Mouse (Mus musculus) spleen, embryonic (tissue): ENCODE measurements around the gene Mettl7a2.

Experiments
- CTCF ChIA-PET: fragments of 350-600 bp; sonication (Branson Sonifier 250); formaldehyde crosslinking; loops from one replicate; lab custom pipeline; 2022; lab: Charles Lee

Mettl7a2 gene

DNA sequence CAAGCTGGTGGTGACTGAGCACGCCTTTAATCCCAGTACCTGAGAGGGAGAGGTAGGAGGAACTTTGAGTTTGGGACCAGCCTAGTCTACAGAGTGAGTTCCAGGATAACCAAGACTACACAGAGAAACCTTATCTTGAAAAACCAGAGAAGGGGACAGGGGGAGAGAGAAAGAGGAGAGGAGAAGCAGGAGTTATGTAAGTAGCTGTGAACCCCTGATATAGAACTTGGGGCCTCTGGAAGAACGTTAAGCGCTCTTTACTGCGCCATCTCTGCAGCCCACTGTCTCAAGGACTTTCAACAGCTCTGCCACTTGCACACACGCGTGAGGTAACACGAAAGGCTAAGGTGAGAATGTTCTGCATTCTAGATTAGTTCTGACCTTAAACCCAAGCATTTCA, 38.6 kb downstream of the Mettl7a2 start:
- CTCF ChIA-PET = no interaction called here

DNA sequence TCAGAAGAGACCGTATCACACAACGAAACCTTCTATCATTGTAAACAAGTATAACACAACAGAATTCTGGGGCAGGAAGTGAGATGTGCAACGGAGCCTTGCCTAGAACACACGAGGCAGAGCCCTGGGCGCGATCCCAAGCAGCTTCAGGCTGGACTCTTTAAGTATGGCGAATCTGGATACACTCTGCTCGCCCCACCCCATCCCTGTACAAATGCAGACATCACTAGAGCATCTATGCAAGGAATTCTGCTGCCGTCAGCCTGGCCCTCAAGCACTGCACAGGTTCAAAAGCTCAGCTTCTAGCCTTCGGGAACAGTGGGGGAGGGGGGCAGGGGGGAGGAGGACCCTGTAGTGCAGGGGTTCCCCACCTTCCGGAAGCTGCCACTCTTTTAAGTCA, 40.0 kb downstream of the Mettl7a2 start:
- CTCF ChIA-PET = no interaction called here

DNA sequence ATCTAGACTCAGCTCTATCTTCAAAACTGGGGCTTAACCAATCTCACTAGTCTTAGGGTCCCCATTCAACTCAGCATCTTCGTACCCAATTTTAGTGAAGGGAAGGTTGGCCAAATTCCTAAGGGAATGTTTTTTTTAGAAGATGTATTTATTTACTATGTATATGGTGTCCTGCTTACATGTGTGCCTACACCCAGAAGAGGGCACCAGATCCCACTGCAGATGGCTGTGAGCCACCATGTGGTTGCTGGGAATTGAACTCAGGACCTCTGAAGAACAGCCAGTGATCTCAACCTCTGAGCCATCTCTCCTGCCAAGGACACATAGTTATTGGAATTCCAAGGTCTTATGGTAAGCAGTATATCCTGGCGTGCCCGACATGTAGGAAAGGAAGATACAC, 42.6 kb downstream of the Mettl7a2 start:
- CTCF ChIA-PET = no interaction called here

DNA sequence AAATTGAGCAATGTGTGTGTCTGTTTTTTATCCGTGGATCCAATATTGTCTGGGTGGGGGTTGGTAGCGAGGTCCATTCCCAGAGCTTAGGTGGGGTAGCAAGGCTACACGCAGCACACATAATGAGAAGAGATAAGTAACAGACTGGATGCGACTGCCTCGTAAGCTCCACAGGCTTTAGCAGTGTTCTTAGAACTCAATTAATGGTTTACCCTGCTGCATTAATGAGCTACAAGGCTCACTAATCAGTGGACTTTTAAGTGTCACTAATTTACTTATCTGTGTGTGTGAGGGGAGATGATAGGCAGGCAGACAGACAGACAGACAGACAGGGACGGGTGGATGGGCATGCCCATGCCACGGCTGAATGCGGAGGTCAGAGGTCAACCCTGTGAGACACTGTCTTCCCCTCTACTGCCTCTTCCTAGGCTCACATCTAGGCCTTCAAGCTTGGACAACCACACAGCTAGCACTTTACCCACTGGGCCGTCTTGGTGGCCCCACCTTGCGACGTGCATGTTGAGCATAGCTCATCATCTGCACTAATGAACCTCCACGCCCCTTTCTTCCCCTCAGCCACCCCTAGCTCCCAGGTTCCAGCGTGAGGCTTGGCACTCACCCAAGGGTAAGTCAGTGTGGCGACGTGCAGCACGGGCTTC, 47.7 kb downstream of the Mettl7a2 start:
- CTCF ChIA-PET = interaction anchor here (0.6 kb wide), 1 partner anchor 138 kb away, joined by 3 read pairs; no protein-coding TSS in a partner anchor

DNA sequence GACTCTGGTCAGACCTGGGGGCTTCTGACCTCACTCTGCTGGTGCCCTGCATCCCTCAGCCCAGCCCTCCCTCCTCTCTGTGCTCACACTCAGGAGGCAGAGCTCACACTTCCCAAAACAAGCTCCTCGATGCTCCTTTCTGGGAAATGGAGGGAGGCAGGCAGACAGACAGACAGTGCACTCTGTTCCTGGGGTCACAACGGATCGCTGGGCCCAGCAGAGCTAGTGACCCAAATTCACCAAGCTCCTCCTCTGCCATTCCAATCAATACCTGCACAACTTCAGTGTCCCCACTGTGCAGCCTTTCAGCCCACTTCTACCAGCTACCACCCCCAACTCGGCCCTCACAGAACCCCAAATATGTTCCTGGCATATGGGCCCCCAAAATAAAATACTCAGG, 48.8 kb downstream of the Mettl7a2 start:
- CTCF ChIA-PET = no interaction called here

DNA sequence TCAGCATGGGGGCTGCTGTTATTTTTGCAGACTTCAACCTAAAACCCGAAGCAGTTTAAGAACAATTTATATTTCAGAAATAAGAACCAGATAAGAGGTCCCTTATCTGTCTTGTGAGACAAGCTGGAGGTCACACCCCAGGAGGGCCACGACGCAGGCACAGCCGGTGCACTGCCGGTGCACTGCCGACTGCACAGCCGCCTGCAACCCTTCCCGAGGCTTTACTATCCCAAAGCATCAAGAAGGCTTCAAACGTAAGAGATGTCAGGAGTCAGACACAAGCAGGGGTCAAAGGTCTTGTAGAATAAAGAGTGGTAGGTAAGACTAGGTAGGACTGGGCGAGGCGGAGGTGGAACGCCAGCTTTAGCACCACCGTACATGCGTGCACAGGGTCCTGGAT, 49.3 kb downstream of the Mettl7a2 start:
- CTCF ChIA-PET = no interaction called here

DNA sequence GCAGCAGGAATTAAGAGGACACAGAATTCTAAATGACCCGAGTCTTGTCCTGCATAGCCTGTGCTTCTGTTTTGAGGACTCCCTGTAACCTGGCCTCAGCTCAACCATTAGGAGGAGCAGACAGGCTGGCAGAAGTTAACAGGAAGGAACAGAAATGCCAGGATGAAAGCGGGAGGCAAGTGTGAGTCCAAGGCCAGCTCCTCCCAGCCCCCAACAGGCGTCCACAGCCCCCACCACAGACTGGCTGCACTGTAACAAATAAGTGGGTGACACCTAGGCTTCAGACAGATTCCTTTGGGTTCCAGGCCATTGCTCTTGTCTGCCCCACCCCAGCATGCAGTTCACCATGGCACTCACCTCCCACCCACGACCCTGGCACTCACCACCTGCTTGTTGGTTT, 49.8 kb downstream of the Mettl7a2 start:
- CTCF ChIA-PET = no interaction called here

DNA sequence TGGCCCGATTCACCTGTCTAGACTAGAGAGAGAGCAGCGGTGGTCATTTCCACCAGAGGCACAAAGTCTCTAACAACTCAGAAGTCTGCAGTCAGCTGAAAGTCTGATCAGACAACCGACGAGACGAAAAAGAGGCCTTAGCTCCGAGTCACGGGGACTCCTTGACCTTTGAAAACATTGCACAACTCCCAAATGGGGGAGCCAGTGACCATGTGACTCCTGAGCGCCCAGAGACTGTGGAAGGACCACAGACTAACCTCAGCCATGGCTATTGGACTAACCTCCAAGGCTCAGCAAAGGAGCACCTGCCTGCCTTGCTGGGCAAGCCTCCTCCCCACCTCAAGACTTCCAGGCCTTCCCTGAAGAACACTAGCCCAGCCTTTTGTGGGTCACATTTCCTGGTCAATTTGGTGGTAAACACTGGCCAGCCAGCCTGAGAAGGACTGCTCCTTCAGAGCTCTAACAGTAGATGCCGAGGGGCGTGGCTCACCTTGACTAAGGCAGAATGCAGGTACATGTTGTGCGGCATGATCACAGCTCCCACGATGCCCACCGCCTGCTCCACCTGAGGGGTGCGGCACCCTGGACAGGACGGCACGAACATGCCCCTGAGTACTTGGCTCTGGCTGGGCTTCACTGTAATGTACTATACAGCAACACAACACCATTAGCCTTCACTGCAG, 50.5 kb downstream of the Mettl7a2 start:
- CTCF ChIA-PET = no interaction called here

DNA sequence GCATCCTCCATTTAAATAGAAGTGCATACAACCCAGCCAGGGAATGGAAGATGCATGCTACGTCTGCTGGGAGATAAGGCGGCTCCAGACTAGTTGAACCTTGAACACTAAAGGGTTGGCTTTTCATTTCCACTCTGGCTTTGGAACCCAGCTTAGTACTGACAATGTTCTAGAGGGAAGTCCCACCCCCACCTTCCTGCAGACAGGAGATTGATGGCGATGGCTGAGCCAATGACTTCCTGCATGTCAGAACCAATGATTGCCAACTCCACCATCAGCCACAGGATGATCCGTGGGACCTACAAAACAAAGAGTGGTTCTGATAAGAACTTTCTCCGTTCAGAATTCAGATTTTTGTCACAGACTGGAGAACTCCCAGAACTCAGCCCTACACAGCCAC, 53.1 kb downstream of the Mettl7a2 start:
- CTCF ChIA-PET = interaction anchor here (0.5 kb wide), 2 partner anchors 299 to 728 kb away, joined by 5 to 7 read pairs; no protein-coding TSS in a partner anchor

DNA sequence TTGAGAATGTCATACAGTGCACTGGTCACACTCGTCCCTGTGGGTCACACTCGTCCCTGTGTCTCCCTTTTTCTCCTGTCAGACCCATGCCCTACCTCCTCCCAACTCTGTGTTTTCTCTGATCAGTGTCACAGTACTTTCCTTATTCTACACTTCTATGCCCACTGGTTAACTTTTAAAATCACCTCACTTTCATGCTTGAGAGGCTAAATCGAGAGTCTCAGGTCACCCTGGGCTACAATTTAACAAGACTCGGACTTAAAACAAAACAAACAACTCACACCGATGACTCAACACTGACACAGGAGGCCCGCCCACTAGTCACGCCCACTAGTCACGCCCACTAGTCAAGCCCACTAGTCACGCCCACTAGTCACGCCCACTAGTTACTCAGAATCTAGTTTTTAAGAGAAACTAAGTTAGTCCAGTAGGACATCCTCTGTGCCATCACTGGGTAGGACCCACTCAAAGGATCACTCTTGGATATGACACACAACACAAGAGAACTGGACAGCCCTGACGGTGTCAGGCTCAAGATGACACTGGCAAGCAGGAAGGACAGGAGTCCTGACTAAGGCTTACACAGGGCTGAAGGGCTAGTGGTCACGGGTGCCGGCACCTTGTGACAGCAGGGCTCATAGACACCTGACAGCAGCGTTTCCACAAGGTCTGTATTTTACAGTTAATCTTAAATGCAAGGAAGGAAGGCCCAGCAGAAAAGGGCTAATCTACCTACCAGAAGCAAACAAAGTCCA, 58.1 kb downstream of the Mettl7a2 start:
- CTCF ChIA-PET = no interaction called here
